In genomic region chr8:60632250-60632932, GRCm38 (mm10) we compare ENCODE assay signal across 8 mouse cellular contexts. TPM values are rescaled to one million over a fixed set of nuclear protein-coding genes. Genes with fewer than 3 reads are reported as not detected.
DNase-seq lines count a peak whose midpoint lies in the region; TF ChIP-seq lines count a peak whose summit lies in the region.

Mfap3l (plus strand) TSS chr8:60632827.

- TF ChIP-seq CTCF in left cerebral cortex, adult 2 months (IDR thresholded peaks at IDR 0.05) = no peak

- H3K27ac ChIP-seq in left cerebral cortex, adult 2 months = peak within 1 kb of the TSS; percentile 98
- H3K27ac ChIP-seq in macrophage = peak within 1 kb of the TSS; percentile 46

- H3K36me3 ChIP-seq in macrophage (ENCODE audit: inconsistent target) = no peaks in the 10 kb centered on the region

- WGBS in macrophage (ENCODE audit: missing documents) = under 1% methylated on average over 60 of the region's 60 CpGs

- intact Hi-C loops in left cerebral cortex, adult 2 months (cut with DNase I) = loop anchor here (1.0 to 5.0 kb wide), 4 partner anchors 34 to 350 kb away; partner anchors contain the start of genes Clcn3 and Hpf1

- no peaks in the 10 kb centered on the region for H3K79me2 ChIP-seq in macrophage (ENCODE audit: inconsistent target)

- H3K4me3 ChIP-seq in left cerebral cortex, adult 2 months = peak within 1 kb of the TSS; percentile 88
- peak within 1 kb of the TSS; percentile 36 for H3K4me3 ChIP-seq in macrophage (ENCODE audit: inconsistent target)

- DNase-seq in adrenal gland, adult 18-20 months (ENCODE audit: low spot score in 2 of 2) = peak; percentile 84 to 85
- DNase-seq in embryo, embryonic 10.5 days (ENCODE audit: low spot score) = peak; percentile 90
- peak; percentile 88 for DNase-seq in gastrocnemius, postnatal 10 days
- DNase-seq in hindlimb bud, embryonic 11.5 days (ENCODE audit: extremely low spot score, low read depth, low spot score) = peak; percentile 74
- DNase-seq in left cerebral cortex, adult 2 months (ENCODE audit: extremely low spot score in 1 of 2, low spot score in 2 of 2) = peak; percentile 93 to 95
- peak; percentile 86 for DNase-seq in retina, postnatal 7 days (ENCODE audit: low read depth, low spot score)
- peak; percentile 90 for DNase-seq in urinary bladder, adult 2 months (ENCODE audit: low spot score)

RNA-seq across cellular contexts. Expression of gene Mfap3l, which starts in this region (rescaled TPM):
- 1 to 10 TPM; 2.5 to 2.8 TPM for total RNA-seq in adrenal gland, adult 18-20 months (2021)
- 1 to 10 TPM; 6.1 to 7.6 TPM for total RNA-seq in gastrocnemius, postnatal 10 days (2021)
- total RNA-seq in left cerebral cortex, adult 2 months (2021) = 10 to 100 TPM; 53.3 to 56.4 TPM
- 1 to 10 TPM in 11 of 26 experiments, under 1 TPM in 12, not detected in 3; 0.13 to 2.6 (median 0.92) TPM for total RNA-seq in macrophage (2018; cell fraction: chromatin; rRNA removed)
- total RNA-seq in macrophage (2018; cell fraction: cytosol; rRNA removed) = 1 to 10 TPM; 1.5 to 3.4 (median 2.2) TPM
- 1 to 10 TPM in 23 of 26 experiments, under 1 TPM in 3; 0.46 to 5.2 (median 1.7) TPM for total RNA-seq in macrophage (2018; cell fraction: nucleus; rRNA removed)
- polyA plus RNA-seq in macrophage (2018) = 1.5 to 3.6 TPM (median 2.4 TPM) in 3 replicates
- 19.9 and 23.9 TPM in 2 replicates for polyA plus RNA-seq in urinary bladder, adult 2 months (2012; rRNA removed)

Comparison
In these comparisons a context has a peak if more than half of its experiments do, and no peak if none do; other contexts are left out.
1. Peak in every context shown above with its lines: DNase-seq, H3K4me3 ChIP-seq and H3K27ac ChIP-seq.
2. RNA of gene Mfap3l (total RNA-seq): 53.3 to 56.4 TPM in left cerebral cortex, adult 2 months; 6.1 to 7.6 TPM in gastrocnemius, postnatal 10 days and 2.5 to 2.8 TPM in adrenal gland, adult 18-20 months; every median in the first group is over 4 times any median in the second.